Mouse (Mus musculus) erythroid progenitor cell, adult 5-6 weeks (primary cell): ENCODE data around the gene Bex1. TPM values are rescaled to one million over a fixed set of nuclear protein-coding genes. Genes with fewer than 3 reads are reported as not detected.

ENCODE experiments used
- ATAC-seq: replicated peaks from 2 replicates; pipeline ENCODE4 v1.8.0; 2016; ENCODE audit warnings: moderate number of reproducible peaks, mild to moderate bottlenecking, moderate TSS enrichment, inconsistent platforms; ENCODE audit not compliant: poor library complexity, low FRiP score, severe bottlenecking
- total RNA-seq, 2 experiments: library from RNA; stranded (forward) in 1 of 2; stranded (reverse) in 1 of 2; fragments of 150-400 nt in 1 of 2; fragments of 186-747, 209-891 nt in 1 of 2; gene quantifications; 2 replicates each; pipeline versions ENCODE4 v1.2.3 to v1.2.4; 2015 to 2017; ENCODE audit warnings: low replicate concordance in 2 of 2

Gene Bex1
- total RNA-seq, 2 experiments from 2014 or later, result 1.3 TPM; not detected in 1

DNA sequence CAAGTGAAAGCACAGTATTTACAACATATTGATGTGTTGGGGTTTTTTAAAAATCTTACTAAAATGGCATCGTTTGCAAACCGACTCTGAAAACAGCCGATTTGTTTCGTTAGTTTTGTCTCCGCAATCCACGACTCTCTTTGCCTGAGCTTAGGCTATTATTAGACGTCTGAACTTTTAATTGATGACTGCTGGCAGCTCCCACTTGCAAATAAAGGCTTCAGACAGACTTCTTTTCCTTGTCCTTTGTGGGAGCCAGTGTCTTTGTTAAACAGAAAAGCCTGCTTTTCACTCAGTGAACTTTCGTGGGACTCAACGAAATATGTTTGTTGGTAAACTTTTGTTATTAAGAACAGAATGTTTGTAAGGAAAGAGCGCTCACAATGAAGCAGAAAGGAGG is 42.5 kb downstream of the Bex1 start:
- ATAC-seq, result no peak

DNA sequence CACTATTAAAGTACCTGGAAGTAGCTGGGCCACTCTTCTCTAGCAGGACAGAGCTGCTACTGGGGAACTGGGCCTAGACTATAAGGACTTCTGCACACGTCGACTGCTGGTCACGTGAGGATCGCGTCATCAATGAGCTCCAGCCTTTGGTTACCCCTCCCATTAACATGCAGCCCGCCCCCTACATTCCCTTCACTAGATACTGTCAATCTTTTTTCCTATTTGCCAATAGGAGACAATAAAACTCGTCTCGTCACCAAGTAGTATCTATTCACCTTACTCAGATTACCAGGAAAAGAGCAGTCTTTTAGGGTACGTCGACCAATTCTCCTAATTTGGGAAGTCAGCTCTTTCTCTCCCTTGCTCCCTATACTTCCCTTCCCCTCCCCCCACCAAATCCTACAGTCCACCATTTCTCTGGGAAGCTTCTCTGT is 43.2 kb downstream of the Bex1 start, which contains the start of gene Tceal8:
Tceal8 (minus strand) TSS at position 225 of the 434 bp plus-strand sequence.
- ATAC-seq, result peak; percentile 92

DNA sequence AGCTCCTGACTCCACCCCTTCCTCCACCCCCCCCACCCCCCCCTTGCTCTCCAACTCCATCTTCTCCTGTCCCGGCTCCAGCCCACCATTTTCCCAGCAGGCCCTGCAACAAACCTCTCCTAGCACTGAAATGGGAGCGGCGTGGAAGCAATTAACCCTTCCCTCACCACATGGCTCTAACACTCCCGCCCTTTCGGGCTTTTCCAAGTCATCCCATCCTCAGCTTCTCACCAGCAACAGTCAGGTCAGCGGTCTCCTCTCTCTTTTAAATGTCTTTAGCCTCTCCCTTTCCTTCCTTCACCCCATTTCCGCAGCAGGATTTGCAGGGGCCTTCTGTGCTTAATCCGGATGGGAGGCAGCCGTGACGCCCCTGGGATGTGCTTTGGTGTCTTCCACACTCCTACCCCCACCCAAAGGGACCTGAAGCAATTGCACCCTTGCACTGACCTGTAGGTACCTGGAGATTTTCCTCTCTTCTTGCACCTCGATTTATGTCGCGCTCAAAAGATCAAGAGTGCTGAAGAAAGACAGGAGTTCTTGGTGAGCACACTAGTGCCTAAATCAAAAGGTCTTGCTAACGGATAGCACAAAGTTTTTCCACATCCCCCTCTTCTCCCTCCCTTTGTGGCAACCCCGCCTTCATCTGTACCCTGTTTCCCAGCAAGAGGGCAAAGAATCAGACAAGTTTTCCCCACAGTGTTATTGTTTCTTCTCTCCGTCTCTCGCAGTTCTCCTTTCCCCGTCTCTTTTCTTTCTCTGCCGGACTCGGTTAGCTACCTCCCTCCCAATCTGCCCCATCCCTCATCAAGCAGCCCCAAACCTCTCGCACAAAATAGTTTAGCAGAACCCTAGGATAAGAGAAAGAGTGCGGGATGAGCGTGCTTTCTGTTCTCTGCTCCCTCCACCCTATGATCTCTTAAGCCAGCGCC is 43.9 kb downstream of the Bex1 start:
- peak; percentile 60 for ATAC-seq

DNA sequence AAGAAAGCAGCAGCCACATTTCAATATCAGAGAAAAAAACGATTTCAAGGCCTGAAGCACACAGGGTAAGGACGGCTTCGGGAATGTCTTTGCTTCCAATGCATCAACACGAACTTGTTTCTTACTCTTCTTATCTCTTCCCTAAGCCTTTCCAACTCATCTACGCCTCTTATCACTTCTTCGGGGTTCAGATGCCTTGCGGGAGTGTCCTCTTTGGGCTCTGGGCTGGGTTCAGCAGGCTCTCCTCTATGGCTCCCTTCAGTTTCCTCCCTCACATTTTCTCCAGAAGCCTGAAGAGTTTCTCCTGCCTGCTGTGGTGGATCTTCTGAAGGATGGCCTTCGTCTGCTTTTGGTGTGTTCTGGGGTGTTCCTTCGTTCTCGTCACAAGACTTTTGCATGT is 44.7 kb downstream of the Bex1 start:
- ATAC-seq, result peak; percentile 73

Other genes with a start within 250 kb of the Bex1 start
- gene Arxes2, start 221.7 kb downstream of the Bex1 start, total RNA-seq (2015; ENCODE audit: low replicate concordance), result not detected in 2 replicates
- not detected in 2 replicates for gene Arxes2, start 221.7 kb downstream of the Bex1 start, total RNA-seq (2017; ENCODE audit: low replicate concordance)
- gene Arxes1, start 182.1 kb downstream of the Bex1 start, total RNA-seq (2015; ENCODE audit: low replicate concordance), result not detected in 2 replicates
- gene Arxes1, start 182.1 kb downstream of the Bex1 start, total RNA-seq (2017; ENCODE audit: low replicate concordance), result not detected in 2 replicates
- not detected in 2 replicates for gene Bex2, start 147.3 kb downstream of the Bex1 start, total RNA-seq (2015; ENCODE audit: low replicate concordance)
- not detected in 2 replicates for gene Bex2, start 147.3 kb downstream of the Bex1 start, total RNA-seq (2017; ENCODE audit: low replicate concordance)
- 3.4 TPM in 1 of 2 replicates, not detected in the other for gene Nxf3, start 130.3 kb downstream of the Bex1 start, total RNA-seq (2015; ENCODE audit: low replicate concordance)
- gene Nxf3, start 130.3 kb downstream of the Bex1 start, total RNA-seq (2017; ENCODE audit: low replicate concordance), result 1.8 TPM in 1 of 2 replicates, not detected in the other
- 23.4 and 65.0 TPM in 2 replicates for gene Bex4, start 76.5 kb downstream of the Bex1 start, total RNA-seq (2015; ENCODE audit: low replicate concordance)
- gene Bex4, start 76.5 kb downstream of the Bex1 start, total RNA-seq (2017; ENCODE audit: low replicate concordance), result 35.6 and 40.6 TPM in 2 replicates
- 27.0 and 72.5 TPM in 2 replicates for gene Tceal8, start 43.2 kb downstream of the Bex1 start, total RNA-seq (2015; ENCODE audit: low replicate concordance)
- gene Tceal8, start 43.2 kb downstream of the Bex1 start, total RNA-seq (2017; ENCODE audit: low replicate concordance), result 53.2 and 63.0 TPM in 2 replicates
- gene Tceal5, start 11.6 kb downstream of the Bex1 start, total RNA-seq (2015; ENCODE audit: low replicate concordance), result not detected in 2 replicates
- not detected in 2 replicates for gene Tceal5, start 11.6 kb downstream of the Bex1 start, total RNA-seq (2017; ENCODE audit: low replicate concordance)
- gene Tceal7, start 734 bp downstream of the Bex1 start, total RNA-seq (2015; ENCODE audit: low replicate concordance), result not detected in 2 replicates
- not detected in 2 replicates for gene Tceal7, start 734 bp downstream of the Bex1 start, total RNA-seq (2017; ENCODE audit: low replicate concordance)
- gene Tceal9, start 29.6 kb upstream of the Bex1 start, total RNA-seq (2015; ENCODE audit: low replicate concordance), result 47.8 and 73.9 TPM in 2 replicates
- gene Tceal9, start 29.6 kb upstream of the Bex1 start, total RNA-seq (2017; ENCODE audit: low replicate concordance), result 80.9 and 85.2 TPM in 2 replicates
- gene Bex3, start 54.7 kb upstream of the Bex1 start, total RNA-seq (2015; ENCODE audit: low replicate concordance), result 96.2 and 127 TPM in 2 replicates
- 26.9 and 32.9 TPM in 2 replicates for gene Bex3, start 54.7 kb upstream of the Bex1 start, total RNA-seq (2017; ENCODE audit: low replicate concordance)